Mouse (Mus musculus) natural killer cell, adult 2 months (primary cell): ENCODE results near the gene Ctcfl.

Experiments
- DNase-seq, 2 experiments: peaks; one replicate each; pipeline ENCODE4 v3.0.0; 2022; ENCODE audit warnings: low spot score in 2 of 2

The Ctcfl gene

GRCm38 (mm10) chr2:173119023-173119944 is at the start of gene Ctcfl:
Gene Ctcfl (minus strand): TSS chr2:173119525.
- DNase-seq = no peak

- no peak for DNase-seq
These were observed 49.1 kb upstream of the Ctcfl start for GRCm38 (mm10) chr2:173168411-173168851.

DNA sequence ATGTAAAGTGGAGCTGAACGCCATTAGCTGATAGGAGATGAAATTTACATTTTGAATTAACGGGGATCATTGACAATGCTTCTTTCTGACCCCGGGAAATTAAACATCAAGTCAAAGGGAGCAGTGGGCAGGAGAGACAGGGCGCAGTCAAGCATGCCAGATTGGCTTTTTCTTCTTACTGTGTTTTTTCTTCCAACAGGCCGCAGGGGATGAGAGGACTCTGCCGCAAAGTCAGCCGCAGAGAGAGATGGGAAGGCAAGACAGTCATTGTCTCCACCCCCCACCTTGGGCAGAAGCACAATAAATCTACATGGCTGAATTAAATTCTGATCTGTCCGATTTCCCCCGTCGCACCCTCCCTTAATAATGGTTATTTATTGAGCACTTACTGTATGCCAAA is 46.0 kb upstream of the Ctcfl start:
- DNase-seq = no peak

GRCm38 (mm10) chr2:173164946-173165345 is 45.6 kb upstream of the Ctcfl start:
- no peak for DNase-seq

GRCm38 (mm10) chr2:173164358-173164757 is 45.0 kb upstream of the Ctcfl start:
- no peak for DNase-seq

DNA sequence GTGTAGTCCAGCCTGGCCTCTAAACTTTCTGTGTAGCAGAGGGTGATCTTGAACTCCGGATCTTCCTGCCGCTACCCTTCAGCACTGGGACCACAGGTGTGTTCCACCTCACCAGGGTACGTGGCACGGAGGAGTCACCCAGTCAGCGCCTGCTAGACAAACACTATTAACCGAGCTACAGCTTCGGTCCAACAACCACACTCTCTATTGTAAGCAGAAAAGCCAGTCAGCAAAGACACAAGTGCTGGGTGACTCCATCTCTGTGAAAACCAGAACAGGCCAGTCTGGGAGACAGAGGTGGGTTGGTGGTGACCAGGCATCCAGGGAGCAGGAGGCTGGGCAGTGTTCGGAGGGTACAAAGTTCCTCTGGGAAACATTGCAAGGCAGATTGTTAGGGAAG is 44.1 kb upstream of the Ctcfl start:
- no peak for DNase-seq

DNA sequence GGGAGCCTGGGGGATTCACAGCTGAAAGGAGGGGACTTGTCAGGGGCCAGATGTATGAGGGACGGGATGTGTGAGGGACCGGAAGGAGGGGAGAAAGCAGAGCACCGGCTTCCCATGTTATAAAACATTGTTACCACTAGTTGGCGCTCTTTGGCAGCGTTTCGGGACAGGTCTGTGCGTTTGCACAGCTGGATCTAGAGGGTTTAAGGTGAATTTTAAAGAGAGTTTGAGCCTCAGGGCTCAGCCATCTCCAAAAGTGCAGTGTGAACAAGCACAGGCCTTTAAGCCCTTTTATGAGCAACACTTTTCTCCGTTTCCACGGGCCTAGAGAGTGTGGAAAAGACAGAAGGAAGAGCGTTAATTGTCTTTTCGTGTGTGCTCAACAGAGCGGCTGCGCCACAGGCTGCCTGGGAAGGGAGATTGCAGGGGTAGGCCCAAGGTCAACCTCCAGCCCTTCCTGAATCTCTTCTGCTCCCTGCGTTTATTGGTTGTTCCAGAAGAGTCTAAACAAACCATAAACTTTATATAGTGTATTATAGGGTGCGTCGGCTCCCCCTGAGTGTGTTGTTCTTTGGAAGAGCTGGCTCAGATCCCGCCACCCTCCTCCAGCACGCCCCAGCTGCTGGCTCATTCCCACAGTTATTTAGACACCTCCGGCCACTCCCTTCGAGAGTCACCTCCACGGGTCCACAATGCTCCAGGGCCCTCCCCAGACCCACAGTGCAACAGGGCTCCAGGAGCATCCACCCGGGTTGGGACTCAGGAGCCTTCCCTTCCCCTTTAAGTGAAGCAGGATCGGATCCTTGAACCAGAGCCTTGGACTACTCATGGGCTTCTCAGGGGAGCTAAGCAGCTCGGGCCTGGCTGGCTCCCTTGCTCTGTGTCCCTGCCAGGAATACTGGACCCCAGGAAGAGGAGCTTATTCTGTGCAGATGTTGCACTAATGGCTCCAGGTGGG is 40.3 kb upstream of the Ctcfl start:
- DNase-seq = peak; percentile 30 to 56

DNA sequence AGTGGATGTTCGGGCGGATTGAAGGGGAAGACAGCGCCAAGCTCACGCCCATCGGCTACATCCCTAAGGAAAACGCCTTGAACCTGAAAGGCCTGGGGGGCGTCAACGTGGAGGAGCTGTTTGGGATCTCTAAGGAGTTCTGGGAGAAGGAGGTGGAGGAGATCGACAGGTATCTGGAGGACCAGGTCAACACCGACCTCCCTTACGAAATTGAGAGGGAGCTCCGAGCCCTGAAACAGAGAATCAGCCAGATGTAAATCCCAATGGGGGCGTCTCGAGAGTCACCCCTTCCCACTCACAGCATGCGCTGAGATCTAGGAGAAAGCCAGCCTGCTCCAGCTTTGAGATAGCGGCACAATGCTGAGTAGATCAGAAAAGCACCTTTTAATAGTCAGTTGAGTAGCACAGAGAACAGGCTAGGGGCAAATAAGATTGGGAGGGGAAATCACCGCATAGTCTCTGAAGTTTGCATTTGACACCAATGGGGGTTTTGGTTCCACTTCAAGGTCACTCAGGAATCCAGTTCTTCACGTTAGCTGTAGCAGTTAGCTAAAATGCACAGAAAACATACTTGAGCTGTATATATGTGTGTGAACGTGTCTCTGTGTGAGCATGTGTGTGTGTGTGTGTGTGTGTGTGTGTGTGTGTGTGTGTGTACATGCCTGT is 39.2 kb upstream of the Ctcfl start:
- DNase-seq = no peak

DNA sequence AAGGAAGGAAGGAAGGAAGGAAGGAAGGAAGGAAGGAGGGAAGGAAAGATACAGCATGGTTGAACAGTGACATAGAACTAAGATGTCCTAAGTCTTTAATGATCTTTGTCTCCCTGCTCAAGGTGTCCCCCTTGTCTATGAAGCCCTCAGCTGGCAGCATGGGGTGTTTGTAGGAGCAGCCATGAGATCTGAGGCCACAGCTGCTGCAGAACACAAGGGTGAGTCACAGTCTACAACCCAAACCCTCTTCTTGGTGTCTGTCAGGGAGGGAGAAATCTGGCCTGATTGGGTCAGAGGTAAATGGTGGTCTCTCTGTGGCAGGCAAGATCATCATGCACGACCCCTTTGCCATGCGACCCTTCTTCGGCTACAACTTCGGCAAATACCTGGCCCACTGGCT is 38.5 kb upstream of the Ctcfl start:
- no peak for DNase-seq

- DNase-seq = no peak
These were observed 38.1 kb upstream of the Ctcfl start for GRCm38 (mm10) chr2:173157376-173157775.

DNA sequence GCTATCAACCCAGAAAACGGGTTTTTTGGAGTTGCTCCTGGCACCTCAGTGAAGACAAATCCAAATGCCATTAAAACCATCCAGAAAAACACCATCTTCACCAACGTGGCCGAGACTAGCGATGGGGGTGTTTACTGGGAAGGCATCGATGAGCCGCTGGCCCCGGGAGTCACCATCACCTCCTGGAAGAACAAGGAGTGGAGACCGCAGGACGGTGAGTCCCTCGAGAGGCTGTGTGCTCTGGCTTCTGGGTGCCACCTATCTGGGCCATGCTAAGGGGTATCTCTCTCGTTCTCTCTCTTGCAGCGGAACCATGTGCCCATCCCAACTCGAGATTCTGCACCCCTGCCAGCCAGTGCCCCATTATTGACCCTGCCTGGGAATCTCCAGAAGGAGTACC is 37.6 kb upstream of the Ctcfl start:
- DNase-seq = no peak

- no peak for DNase-seq
These were observed 36.6 kb upstream of the Ctcfl start for GRCm38 (mm10) chr2:173155907-173156306.

GRCm38 (mm10) chr2:173154962-173155361 is 35.6 kb upstream of the Ctcfl start:
- DNase-seq = no peak

DNA sequence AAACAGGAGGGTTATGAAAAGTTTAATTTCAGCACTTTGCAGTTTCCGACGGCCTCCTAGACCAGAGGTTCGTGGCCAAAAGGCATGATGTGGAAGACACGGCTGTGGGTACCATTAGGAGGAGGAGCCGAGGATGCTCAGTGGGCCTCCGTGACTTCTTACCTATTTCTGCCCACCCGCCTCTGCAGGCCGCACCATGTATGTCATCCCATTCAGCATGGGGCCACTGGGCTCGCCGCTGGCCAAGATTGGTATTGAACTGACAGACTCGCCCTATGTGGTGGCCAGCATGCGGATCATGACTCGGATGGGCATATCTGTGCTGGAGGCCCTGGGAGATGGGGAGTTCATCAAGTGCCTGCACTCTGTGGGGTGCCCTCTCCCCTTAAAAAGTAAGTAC is 35.2 kb upstream of the Ctcfl start:
- DNase-seq = no peak

- DNase-seq = no peak
These were observed 33.9 kb upstream of the Ctcfl start for GRCm38 (mm10) chr2:173153266-173153665.

DNA sequence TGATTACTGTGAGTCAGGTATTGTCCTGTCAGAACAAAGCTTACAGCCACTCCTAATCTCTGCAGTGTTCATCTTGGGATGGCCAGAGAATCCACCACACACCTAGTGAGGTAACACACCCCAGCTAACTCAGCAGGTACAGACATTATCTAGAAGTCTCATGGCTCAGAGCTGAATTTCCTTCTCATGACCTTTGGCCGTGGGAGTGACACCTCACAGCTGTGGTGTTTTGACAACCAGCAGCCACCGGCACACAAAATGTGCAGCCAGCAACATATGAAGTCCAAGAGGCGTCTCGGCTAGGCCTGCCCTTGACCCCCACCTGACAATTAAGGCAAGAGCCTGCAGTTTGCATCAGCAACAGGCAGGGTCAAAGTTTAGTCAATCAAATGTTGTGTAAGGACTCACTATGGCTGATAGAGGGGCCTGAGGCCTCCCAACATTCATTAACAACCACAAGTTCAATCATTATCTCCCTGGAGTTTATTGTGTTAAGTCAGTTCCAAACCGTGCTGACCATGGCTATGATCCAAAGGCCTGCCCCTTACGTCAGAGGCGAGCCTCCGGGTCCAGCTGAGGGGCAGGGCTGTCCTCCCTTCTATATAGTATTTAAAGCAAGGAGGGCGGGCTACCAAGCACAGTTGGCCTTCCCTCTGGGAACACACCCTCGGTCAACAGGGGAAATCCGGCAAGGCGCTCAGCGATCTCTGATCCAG is 33.3 kb upstream of the Ctcfl start, which contains the start of gene Pck1:
TSS of gene Pck1 (plus strand) at position 613 of the 716 bp plus-strand sequence.
- no peak for DNase-seq

DNA sequence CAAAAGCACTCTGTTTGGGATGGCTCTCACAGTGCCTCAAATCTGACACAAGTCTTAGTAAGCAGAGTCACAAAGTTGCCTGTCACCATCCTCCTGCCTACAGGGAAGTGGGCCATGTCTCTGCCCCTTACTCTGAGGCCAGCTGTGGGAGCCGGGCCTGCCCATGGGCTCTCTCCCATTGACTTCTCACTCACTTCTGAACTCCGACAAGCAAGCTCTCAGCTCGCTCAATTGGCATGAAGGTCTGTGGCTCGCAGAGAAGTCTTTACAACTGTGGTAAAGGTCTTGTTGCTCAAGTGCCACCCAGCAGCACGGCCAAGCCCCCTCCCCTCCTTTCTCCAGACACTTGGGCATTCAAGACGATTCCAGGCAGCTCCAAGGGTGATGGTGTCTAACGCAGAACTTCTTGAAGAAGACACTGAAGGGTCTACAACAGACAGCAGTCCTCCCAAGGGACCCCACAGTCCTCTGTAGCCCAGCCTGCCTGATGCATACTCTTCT is 32.5 kb upstream of the Ctcfl start:
- DNase-seq = no peak

GRCm38 (mm10) chr2:173151352-173151751 is 32.0 kb upstream of the Ctcfl start:
- DNase-seq = no peak

DNA sequence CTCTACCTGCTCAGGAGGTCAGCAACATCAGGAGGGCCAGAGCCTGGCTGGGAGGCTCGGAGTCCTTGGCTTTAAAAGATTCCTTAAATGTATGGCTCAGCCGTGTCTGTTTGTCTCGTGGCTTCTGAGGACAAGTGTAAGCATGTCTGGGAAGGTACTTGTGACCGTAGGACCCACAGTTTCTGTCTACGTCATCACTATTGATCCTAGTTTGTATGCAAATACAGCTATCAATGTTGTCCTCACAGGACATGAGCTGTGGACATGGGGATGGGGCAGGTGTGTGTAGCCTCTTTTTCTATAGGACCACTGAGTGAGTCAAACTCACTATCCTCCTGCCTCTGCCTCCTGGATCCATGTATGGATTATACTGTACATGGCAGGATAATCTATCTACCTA is 28.7 kb upstream of the Ctcfl start:
- DNase-seq = no peak

- no peak for DNase-seq
These were observed 27.4 kb upstream of the Ctcfl start for GRCm38 (mm10) chr2:173146728-173147127.

DNA sequence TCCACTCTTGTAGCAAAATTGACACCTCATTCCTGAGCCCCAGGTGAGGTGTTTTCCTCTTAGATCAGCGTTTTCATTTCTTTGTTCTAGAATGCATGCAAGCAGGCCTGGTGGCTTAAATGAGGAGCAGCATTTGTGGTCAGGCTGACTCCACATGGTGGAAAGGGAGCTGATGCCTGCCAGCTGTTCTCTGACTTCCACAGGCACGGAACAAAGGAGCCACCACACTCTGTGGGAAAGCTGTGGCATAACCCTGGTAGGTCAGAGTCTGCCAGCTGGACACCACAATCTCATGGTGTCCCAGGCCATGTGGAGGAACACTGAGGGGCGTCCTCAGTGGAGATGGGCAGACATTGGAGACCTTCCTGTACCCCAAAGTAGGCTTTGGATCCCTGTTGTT is 26.5 kb upstream of the Ctcfl start:
- DNase-seq = no peak
